Mouse (Mus musculus) thymus, postnatal 36 days (tissue): ENCODE results near the gene Gm853.

Source experiments
- DNase-seq, 2 experiments: peaks; one replicate each; pipeline ENCODE4 v3.0.0; 2022; ENCODE audit warnings: mixed read lengths in 2 of 2

Gm853 gene

GRCm38 (mm10) chr4:130173060-130173822 is 49.0 kb downstream of the Gm853 start:
- no peak for DNase-seq

GRCm38 (mm10) chr4:130171951-130172765 is 50.0 kb downstream of the Gm853 start:
- no peak for DNase-seq

- DNase-seq = no peak
These were observed 51.8 kb downstream of the Gm853 start for GRCm38 (mm10) chr4:130170362-130170761.

GRCm38 (mm10) chr4:130169411-130169971 is 52.7 kb downstream of the Gm853 start:
- DNase-seq = no peak

GRCm38 (mm10) chr4:130168280-130169183 is 53.7 kb downstream of the Gm853 start:
- DNase-seq = no peak

GRCm38 (mm10) chr4:130167814-130168213 is 54.4 kb downstream of the Gm853 start:
- DNase-seq = no peak

- no peak for DNase-seq
These were observed 54.9 kb downstream of the Gm853 start for GRCm38 (mm10) chr4:130167321-130167720.

GRCm38 (mm10) chr4:130166592-130166991 is 55.6 kb downstream of the Gm853 start:
- DNase-seq = no peak

- no peak for DNase-seq
These were observed 56.1 kb downstream of the Gm853 start for GRCm38 (mm10) chr4:130166061-130166460.

GRCm38 (mm10) chr4:130164121-130164520 is 58.1 kb downstream of the Gm853 start:
- no peak for DNase-seq

- DNase-seq = no peak
These were observed 58.8 kb downstream of the Gm853 start for GRCm38 (mm10) chr4:130163391-130163861.

GRCm38 (mm10) chr4:130161349-130161748 is 60.9 kb downstream of the Gm853 start:
- no peak for DNase-seq
